Mouse (Mus musculus) adrenal gland, postnatal 4 days (tissue): ENCODE measurements around the gene Mlph. TPM values are rescaled to one million over a fixed set of nuclear protein-coding genes. Genes with fewer than 3 reads are reported as not detected.

Source experiments
- DNase-seq, 2 experiments: peaks; one replicate each; pipeline ENCODE4 v3.0.0; 2021 to 2022; ENCODE audit warnings: low spot score in 2 of 2, mixed read lengths in 2 of 2
- total RNA-seq, 2 experiments: library from RNA; stranded (reverse); gene quantifications; 2 replicates each; pipeline ENCODE4 v1.2.3; 2021

Gene Mlph
- total RNA-seq, 2 experiments from 2014 or later, result 1.6 to 2.2 TPM

DNA sequence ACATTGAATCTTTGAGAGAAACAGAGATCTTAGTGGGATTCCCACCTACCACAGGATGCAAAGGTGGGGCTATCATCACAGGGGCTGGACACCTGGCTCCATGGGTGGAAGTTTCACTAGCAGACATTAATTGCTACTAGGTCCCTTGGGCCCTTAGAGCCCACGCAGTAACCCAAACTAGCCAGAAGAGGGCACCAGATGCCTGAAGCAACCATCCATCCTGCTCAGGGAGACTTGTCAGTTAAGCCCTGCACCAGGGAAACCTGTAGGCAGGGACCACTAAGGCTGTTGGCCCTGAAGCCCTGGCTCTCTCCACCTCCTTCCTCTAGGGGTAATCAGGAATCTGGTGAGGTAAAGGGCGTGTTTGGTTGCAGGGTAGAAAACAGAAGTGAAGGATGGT, 8.5 kb upstream of the Mlph start:
- DNase-seq, result no peak

DNA sequence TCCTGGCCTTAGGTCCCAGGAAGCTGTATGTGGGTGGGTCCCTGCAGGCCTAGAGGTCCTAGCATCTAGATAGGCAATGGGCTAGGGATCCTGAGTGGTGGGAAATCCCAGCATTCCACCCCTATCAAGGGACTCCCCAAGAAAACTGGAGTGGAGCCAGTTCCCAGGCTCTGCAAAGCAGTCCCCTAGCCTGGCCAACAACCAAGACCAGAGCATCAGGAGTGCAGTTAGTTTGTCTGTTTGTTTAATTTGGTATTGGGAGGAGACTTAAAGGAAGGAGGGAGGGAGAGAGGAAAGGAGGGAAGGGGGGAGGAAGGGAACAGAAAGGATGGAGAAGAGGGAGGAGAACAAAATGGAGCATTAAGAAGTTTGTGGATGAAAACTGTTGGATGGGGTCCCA, 5.7 kb upstream of the Mlph start:
- no peak for DNase-seq

DNA sequence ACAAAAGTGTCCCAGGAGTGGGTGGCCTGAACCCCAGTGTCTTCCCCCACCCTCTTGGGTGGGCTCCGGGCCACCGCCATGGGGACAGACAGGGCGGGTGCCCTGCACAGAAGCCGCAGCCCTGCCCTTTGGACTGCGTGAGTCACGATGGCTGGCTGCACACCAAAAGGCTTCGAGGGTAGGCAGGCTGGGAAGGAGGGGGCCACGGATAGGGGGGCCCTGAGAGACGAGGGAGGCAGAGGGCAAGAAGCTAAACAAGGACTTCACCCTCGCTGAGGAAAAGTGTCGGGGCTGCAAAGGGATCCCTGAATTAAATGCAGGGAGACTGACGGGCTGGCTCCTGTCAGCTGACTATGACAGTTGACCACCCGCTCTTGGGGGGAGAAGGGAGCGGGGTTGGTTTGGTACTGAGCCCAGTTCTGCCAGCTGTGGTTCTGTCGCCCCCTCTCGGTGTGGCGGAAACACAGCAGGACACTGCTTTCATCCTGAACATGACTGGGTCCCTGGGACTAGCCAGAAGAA, 5.2 kb upstream of the Mlph start:
- DNase-seq, result no peak

DNA sequence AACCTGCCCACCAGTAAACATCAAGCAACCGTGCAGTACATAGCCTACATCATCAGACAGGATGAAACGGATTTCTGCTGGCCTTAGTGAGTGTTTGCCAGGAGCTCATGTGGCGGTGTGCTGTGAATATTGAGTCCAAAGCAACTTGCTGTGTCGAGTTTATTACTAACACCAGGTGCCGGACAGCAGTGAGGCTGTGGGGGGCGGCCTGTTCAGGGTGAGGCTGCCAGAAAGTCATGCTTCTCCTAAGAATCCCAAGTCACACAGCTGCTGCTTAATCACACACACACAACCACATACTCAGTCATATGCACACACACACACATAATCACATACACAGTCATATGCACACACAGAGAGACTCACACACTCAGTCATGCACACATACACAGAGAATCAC, 1.7 kb upstream of the Mlph start:
- DNase-seq, result no peak

DNA sequence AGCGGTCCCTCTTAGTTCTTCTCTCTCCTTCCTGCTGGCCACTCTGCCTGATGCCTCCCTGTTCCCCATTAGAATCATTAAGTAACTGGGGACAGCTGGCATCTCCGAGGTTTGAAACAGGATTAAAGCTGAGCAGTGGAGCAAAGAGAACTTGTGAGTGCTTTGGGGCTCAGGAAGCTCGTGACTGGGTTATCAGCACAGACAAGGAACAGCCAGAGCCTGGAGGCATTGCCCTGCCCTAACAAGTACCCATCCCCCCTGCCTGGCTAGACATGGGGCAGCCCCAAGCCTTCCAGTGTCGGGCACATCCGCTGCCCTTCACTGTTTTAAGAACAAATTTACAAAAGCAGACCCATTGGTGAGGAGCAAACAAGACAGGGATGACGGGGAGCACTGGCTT, 2.6 kb downstream of the Mlph start:
- DNase-seq, result no peak

DNA sequence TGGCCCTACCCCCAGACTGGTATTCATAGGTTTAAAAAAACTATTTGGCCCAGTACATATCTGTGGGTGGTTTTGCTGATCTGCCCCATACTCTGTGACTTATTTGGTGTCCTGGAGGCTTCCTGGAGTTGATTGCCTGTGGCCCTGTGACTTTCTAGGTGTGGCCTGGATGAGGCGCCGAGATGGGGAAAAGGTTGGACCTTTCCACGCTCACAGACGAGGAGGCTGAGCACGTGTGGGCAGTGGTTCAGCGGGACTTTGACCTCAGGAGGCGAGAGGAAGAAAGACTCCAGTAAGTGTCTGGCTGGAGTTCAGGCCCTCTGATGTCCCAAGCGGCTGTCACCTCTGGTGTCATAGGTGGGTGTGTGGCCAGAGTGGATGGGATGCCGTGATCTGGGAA, 6.8 kb downstream of the Mlph start:
- no peak for DNase-seq

DNA sequence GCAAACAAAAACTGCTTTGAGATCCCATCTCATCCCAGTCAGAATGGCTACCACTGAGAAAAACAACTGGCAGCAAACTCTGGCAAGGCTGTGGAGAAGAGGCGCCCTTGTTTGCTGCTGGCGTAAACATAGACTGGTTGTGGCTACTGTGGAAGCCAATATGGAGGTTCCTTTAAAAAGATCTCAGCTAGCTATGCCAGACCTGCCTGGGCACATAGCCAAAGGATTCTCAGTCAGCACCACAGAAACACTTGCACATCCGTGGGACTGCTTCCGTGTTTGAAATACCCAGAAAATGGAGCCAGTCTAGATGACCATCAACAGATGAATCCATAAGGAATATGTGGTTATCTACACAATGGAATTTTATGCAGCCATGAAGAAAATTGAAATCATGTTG, 11.1 kb downstream of the Mlph start:
- no peak for DNase-seq

DNA sequence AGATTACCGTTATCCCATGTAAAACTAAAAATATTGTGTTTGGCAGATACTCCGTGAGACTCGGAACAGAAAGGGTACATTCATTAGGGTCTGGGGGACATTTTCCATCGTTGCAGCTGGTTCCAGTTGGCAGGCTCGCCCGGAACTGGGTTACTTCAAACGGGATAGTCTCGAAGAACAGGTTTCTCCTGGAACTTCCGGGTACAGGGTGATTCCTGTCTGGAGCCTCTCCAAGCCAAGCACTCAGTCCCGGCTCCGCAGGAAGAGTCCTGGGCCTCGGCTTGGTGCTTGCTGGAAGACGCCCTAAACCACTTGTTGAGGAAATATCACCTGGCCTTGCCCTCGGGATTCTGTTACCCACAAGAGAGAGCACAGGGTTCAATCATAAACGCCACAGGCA, 12.4 kb downstream of the Mlph start:
- DNase-seq, result no peak

DNA sequence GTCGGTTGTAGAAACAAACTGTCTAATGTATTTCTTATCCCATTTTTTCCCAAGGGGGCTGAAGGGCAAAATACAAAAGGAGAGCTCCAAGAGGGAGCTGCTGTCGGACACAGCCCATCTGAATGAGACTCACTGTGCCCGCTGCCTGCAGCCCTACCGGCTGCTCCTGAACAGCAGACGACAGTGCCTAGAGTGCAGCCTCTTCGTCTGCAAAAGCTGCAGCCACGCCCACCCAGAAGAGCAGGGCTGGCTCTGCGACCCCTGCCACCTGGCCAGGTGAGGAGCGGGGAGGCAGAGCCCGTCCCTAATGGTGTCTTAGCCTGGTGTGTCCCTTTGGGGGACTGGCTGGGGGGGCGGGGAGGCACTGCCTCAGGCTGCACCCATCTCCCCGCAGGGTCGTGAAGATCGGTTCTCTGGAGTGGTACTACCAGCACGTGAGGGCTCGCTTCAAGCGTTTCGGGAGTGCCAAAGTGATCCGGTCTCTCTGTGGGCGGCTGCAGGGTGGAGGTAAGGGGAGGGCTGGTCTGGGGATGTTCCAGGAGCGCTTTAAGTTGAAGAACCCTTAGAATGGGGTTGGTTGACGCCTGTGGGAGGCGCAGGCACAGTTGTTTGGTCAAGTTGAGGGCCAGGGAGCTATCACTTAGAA, 13.2 kb downstream of the Mlph start:
- DNase-seq, result no peak

DNA sequence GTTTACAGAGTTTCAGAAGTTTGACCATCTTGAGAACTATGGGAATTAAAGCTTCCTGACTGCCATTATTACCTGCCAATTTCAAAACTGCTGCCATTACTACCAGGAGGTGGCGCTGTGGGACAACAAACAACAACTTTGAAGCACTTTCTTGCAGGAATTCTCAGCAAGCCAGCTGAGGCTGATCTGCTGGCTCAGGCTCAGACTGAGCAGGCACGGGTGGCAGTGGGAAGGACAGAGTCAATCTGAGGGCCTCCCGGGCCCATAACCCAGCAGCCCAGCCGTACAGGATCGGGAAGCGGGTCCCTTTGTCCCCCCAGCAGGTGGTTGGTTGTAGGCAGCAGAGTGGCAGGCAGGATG, 13.7 kb downstream of the Mlph start:
- DNase-seq, result peak; percentile 59 to 81

DNA sequence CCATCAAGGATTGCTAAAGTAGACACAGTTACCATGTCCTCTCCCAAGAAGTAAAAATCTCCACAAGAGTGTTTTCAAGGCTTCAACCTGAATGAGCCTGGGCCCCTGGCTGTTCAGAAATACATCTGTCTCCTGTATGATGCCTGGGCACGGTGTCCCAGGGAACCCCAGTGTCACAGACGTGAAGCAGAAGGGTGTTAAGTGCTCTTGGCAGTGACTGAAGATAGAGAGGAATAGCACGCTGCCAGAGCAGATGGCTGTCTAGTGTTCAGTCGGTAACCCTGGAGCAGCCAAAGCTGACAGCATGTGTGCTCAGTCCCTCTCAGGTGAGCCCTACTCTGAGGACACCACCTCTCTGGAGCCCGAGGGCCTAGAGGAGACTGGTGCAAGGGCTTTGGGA, 18.1 kb downstream of the Mlph start:
- DNase-seq, result no peak

DNA sequence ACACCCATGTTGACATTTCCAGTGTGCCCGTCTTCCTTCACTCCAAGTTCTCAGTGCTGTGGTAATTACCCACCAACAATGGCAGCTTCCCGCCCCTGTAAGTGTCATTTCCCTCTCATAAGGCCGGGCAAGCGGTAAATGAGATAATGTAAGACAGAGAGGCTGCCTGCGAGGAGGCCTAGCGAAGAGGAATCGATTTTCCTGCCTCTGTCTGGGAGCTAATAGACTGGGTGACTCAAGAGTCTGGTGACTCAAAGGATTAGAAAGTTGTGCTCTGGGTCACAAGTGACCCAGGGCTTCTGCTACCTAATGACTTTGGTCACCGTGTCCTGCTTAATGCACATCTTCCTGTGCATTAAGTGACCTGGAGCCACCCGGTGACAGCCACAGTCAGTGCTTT, 22.1 kb downstream of the Mlph start:
- no peak for DNase-seq

DNA sequence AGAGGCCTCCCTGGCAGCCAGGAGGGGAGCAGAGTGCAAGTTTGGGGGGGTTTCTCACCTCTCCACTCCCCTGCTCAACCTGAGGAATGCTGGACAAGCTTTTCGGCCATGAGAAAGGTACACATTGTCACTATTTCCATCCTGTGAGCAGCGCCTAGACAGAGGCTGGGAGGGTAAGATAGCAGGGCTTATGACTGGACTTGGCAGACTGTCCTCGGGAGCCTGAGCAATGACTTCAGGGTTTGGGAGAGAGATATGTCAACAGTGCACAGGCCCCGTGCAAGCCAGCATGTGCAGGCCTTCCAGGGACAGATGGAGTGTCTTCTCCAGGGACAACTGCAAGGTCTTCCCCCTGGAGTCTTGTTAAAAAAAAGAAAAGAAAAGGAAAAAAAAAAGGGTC, 25.1 kb downstream of the Mlph start:
- no peak for DNase-seq

DNA sequence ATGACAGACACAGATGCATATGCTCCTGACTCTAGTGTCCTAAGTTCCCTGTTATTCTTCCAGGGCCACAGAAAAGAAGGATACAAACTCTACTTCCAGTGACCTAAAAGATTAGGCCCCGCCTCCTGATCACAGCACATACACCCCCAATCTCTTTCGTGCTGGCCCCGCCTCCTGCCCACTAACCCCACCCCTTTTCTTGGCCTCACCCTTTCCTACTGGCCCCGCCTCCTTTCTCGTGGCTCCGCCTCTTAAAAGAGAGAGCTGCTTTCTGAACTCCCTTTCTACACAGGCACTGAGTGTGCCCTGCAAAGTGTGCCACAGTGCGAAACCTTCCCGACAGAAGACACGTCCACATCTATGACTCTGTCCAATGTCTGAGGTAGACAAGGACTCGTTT, 30.3 kb downstream of the Mlph start:
- no peak for DNase-seq

DNA sequence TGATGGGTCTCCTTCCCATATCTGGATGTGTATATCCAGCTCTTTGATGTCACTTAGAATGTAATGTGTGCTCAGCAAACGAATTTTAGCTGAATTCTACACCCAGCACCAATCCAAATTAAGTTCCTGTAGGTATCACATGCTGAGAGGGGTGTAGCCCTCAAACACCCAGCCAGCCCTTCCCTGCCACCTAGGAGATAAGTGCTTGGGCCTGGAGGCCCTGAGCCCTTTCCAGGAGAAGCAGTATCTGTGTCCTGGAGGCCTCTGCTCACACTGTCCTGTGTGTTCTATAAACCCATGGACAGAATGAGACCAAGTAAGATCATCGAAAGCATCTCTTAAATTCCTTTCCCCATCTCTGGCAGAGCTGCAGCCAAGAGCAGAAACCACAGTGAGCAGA, 32.4 kb downstream of the Mlph start:
- no peak for DNase-seq

DNA sequence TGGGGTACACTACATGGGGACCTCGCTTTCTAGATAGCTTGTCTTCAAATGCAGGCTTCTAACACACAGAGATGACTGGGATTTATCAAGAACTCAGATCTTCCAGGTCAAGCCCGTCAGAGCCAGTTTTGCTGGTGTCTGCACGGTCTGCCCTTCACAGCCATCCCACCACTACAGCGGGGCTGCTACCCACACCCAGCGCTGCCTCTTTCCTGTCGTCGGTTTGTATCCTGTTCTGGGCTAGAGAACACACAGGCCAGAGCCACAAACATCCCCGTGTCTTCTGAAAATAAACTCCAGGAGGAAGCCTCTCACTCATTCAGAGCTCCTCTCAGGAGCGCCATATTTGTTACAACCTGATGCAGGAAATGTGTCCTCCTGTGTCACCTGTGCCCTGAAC, 34.4 kb downstream of the Mlph start:
- no peak for DNase-seq

DNA sequence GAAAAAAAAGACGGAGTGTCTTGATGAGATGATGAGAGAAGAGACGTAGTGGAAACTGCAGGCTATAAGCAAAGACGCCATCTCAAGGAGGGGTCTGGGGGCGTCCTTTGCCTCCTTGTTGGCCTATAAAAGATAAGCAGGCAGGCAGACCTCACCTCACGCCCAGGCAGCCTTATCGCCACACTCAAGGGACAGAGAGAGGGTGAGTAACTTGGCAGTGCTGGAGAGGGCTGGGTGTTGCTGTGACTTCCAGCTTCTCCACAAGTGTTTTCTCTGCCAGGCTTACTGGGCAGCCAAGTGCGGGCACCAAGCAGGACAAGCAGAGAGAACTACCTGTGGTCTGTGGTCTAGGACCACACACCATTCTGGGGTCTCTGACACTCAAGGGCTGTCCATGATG, 36.8 kb downstream of the Mlph start:
- DNase-seq, result no peak

DNA sequence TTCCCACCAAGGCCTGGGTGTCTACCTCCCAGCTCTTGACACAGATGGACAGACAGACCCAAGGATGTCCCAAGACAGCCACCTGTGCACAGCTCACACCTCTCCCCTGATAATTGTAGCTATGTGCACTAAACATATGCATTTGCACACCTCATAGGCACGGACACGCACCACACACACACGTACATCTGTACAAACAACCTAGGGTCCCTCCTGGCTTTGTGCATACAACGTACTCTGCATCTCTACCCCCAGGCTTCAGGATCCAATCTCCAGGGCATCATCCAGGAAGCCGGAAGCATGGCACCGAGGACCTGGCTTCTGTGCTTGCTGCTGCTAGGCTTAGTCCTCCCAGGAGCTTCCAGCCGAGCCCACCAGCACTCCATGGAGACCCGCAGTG, 37.9 kb downstream of the Mlph start, which contains the start of gene Prlh:
Gene Prlh (plus strand): TSS at position 301 of the 400 bp plus-strand sequence.
- DNase-seq, result no peak

DNA sequence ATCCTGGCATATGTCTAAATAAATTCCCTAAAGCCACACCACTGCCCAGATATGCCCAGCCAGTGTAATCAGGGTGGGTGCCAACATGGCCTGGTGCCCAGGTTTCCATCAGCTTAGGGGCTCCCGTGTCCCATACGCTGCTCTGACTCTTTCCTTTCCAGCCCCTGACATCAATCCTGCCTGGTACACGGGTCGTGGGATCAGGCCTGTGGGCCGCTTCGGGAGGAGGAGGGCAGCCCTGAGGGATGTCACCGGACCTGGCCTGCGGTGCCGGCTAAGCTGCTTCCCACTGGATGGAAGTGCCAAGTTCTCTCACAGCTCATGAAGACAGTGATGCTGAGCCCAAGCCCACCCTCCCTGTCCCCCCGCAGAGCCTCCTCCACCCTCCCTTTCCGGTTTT, 38.8 kb downstream of the Mlph start:
- DNase-seq, result no peak

DNA sequence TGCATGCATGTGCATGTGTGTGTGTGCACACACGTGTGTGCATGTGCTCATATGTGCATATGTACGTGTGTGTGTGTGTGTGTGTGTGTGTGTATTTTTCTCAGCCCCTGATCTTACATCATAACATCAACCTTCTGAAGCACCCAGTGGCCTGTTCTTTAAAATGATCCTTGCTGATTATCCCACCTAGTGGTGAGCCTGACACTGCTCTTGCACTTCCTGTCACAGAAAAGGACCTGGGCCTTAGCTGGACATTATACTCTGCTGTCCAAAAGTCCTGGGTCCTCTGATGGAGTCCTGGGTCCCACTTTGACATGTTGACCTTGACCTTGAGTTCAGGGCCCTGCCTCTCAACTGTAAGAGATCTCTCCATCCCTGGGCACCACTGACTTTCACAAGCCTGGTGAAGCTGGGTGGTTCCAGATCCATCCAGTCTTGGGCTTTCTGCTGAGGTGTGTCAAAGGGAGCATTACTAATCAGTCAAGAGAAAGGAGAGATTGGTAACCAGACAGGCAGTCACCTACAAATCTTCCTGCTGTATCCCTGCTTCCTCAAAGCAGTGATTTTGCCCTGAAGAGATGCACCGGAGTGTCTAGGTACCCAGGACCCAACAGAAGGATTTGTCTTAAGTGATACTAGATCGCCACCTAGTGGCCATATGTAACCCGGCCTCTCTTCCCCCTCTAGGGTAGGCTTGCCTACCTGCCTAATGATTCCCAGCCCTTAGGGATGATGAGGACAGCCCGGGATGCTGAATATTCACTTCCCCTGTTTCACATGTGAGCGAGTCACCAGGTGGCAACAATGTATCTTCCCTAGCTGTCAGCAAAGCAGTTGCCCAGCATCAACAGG, 41.6 kb downstream of the Mlph start:
- peak in 1 of 2 experiments; percentile 23 for DNase-seq

DNA sequence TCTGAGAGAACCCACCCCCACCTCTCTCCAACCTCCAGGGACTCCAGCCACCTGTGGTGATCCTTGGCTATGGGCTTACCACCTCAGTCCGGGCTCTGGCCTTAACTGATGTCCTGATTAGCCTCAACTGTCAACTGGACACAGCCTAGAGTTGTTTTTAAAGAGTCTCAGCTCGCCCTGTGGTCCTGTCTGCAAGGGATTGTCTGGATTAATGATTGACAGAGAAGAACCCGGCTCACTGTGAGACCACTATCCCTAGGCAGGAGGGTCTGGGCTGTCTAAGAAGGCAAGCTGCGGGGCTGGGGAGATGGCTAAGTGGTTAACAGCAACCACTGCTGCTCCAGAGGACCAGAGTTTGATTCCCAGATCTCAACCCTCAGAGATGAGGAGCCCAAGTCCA, 47.6 kb downstream of the Mlph start:
- DNase-seq, result no peak

DNA sequence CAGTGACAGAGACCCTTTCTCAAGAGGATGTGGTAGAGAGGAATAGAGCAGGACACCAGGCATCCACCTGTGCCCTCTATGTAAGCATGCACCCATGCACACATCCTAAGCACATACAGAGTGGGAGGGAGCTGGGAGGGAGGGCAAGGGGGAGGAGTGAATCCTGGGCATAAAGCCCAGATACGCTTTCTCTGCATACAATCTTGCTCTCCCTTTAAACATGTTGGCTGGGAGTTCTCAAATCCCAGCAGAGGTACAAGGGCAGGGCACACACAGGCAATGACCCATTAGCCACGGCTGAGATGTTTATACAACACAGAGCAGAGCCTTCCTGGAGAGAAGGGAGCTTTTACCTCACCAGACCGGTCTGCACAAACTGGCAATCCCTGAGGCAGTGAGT, 48.1 kb downstream of the Mlph start:
- no peak for DNase-seq

DNA sequence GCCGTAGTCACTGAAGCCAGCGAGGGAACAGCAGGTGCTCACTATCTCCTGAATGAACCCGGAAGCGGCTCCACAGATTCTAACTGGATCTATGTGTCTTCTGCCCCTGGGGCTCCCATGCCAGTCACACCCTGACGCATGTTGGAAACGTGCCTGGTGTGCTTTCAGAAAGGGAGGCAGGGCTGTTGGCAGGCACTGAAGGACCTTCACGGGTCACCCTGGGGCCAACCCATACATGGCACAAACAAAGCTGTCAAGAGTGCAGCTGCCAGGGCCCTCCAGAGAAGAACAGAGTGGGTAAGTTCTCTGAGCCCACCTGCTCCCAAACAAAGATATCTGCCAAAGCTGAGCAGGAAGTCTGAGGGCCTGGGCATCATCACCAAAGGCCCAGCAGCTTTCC, 52.7 kb downstream of the Mlph start:
- peak in 1 of 2 experiments; percentile 59 for DNase-seq
